Mouse (Mus musculus) megakaryocyte progenitor cell, adult 5-6 weeks (primary cell): ENCODE measurements around the gene Chst1. TPM values are rescaled to one million over a fixed set of nuclear protein-coding genes. Genes with fewer than 3 reads are reported as not detected.

Experiments
- total RNA-seq, 2 experiments: library from RNA; stranded (forward) in 1 of 2; stranded (reverse) in 1 of 2; fragments of 157-497, 149-512 nt in 1 of 2; fragments of 200-1000 nt in 1 of 2; gene quantifications; 2 replicates each; pipeline versions ENCODE4 v1.2.3 to v1.2.4; 2015 to 2017

Chst1 gene
- total RNA-seq, 2 experiments from 2014 or later, result 0.12 TPM; not detected in 1

Other genes with a start within 250 kb of the Chst1 start
- 10.3 and 22.1 TPM in 2 replicates for gene Pex16, start 225.0 kb upstream of the Chst1 start, total RNA-seq (2015)
- gene Pex16, start 225.0 kb upstream of the Chst1 start, total RNA-seq (2017), result 11.3 and 16.7 TPM in 2 replicates
- gene Large2, start 224.8 kb upstream of the Chst1 start, total RNA-seq (2015), result 0.32 and 0.69 TPM in 2 replicates
- 0.47 TPM in 1 of 2 replicates, not detected in the other for gene Large2, start 224.8 kb upstream of the Chst1 start, total RNA-seq (2017)
- 1.6 and 2.1 TPM in 2 replicates for gene 1700029I15Rik, start 217.2 kb upstream of the Chst1 start, total RNA-seq (2015)
- gene 1700029I15Rik, start 217.2 kb upstream of the Chst1 start, total RNA-seq (2017), result 1.3 and 2.5 TPM in 2 replicates
- not detected in 2 replicates for gene Mapk8ip1, start 198.4 kb upstream of the Chst1 start, total RNA-seq (2015)
- gene Mapk8ip1, start 198.4 kb upstream of the Chst1 start, total RNA-seq (2017), result 0.07 TPM in 1 of 2 replicates, not detected in the other
- 9.0 and 10.1 TPM in 2 replicates for gene Cry2, start 165.7 kb upstream of the Chst1 start, total RNA-seq (2015)
- gene Cry2, start 165.7 kb upstream of the Chst1 start, total RNA-seq (2017), result 7.4 and 10.9 TPM in 2 replicates
- gene Slc35c1, start 139.2 kb upstream of the Chst1 start, total RNA-seq (2015), result 62.3 and 76.4 TPM in 2 replicates
- gene Slc35c1, start 139.2 kb upstream of the Chst1 start, total RNA-seq (2017), result 16.5 and 19.3 TPM in 2 replicates